Mouse (Mus musculus): ENCODE results near the gene Lenep. TPM values are rescaled to one million over a fixed set of nuclear protein-coding genes. Genes with fewer than 3 reads are reported as not detected.
A peak's percentile ranks its signal among the peaks of the same experiment; 100 is the strongest.

Gene Lenep
- polyA plus RNA-seq, 1 experiment from 2014 or later, result not detected

- no peaks in the 10 kb centered on the region for H3K9me3 ChIP-seq
- 13% methylated on average over 19 of the region's 19 CpGs for WGBS
- H3K4me3 ChIP-seq (replicated peaks), result peak overlapping the region; percentile 53
- peak overlapping the region; percentile 54; the same call in 1 of the 2 replicates for H3K9ac ChIP-seq (replicated peaks)
- H3K27me3 ChIP-seq, result peaks cover 26% of the 10 kb centered on the region
- H3K4me1 ChIP-seq (replicated peaks), result peaks cover 64% of the 10 kb centered on the region
- H3K36me3 ChIP-seq, result no peaks in the 10 kb centered on the region
- H3K4me2 ChIP-seq, result peak overlapping the region; percentile 100
- H3K27ac ChIP-seq, result no peak overlapping the region
- ATAC-seq (ENCODE audit: insufficient number of reproducible peaks, insufficient read depth, low FRiP score, low TSS enrichment, low read depth), result no peak
Observed at GRCm38 (mm10) chr3:89390699-89391662, 11.6 kb downstream of the Lenep start.

DNA sequence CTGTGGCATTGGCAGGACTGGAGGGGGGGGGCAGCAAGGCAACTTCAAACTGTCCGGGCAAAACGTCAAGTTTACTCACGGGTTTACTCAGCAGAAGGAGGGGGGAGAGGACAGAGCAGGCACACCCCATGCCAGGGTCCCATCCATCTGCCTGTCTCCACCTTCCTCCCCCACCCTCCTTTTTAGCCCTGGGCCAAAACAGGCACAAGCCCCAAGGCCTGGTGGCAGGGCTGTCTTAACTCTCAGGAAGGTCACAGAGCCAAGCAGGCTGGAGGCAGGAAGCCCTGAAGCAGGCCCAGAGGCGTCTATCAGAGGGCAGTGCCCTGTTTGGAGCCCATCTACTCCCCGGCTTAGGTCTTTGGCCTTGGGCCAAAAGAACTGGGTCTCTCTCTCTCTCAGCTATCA is 12.5 kb downstream of the Lenep start:
- H3K27me3 ChIP-seq, result peaks cover 26% of the 10 kb centered on the region
- 52% methylated on average over 5 of the region's 5 CpGs for whole genome bisulfite sequencing
- H3K4me2 ChIP-seq, result no peak overlapping the region
- no peaks in the 10 kb centered on the region for H3K9me3 ChIP-seq
- ATAC-seq (ENCODE audit: insufficient number of reproducible peaks, insufficient read depth, low FRiP score, low TSS enrichment, low read depth), result no peak
- peaks cover 61% of the 10 kb centered on the region for H3K4me1 ChIP-seq (replicated peaks)
- no peak overlapping the region for H3K27ac ChIP-seq
- no peak overlapping the region for H3K9ac ChIP-seq (replicated peaks)
- H3K36me3 ChIP-seq, result no peaks in the 10 kb centered on the region
- H3K4me3 ChIP-seq (replicated peaks), result no peak overlapping the region

- 60% methylated on average over 6 of the region's 6 CpGs for WGBS
- Histone ChIP-seq H3K27ac (no peak overlapping the region), H3K4me1 (replicated peaks) (peaks cover 58% of the 10 kb centered on the region), H3K36me3 (no peaks in the 10 kb centered on the region), H3K9me3 (no peaks in the 10 kb centered on the region), H3K4me2 (no peak overlapping the region), H3K4me3 (replicated peaks) (no peak overlapping the region), H3K9ac (replicated peaks) (no peak overlapping the region), H3K27me3 (peaks cover 26% of the 10 kb centered on the region)
- no peak for ATAC-seq (ENCODE audit: insufficient number of reproducible peaks, insufficient read depth, low FRiP score, low TSS enrichment, low read depth)
Observed at GRCm38 (mm10) chr3:89388901-89389740, 13.5 kb downstream of the Lenep start.

DNA sequence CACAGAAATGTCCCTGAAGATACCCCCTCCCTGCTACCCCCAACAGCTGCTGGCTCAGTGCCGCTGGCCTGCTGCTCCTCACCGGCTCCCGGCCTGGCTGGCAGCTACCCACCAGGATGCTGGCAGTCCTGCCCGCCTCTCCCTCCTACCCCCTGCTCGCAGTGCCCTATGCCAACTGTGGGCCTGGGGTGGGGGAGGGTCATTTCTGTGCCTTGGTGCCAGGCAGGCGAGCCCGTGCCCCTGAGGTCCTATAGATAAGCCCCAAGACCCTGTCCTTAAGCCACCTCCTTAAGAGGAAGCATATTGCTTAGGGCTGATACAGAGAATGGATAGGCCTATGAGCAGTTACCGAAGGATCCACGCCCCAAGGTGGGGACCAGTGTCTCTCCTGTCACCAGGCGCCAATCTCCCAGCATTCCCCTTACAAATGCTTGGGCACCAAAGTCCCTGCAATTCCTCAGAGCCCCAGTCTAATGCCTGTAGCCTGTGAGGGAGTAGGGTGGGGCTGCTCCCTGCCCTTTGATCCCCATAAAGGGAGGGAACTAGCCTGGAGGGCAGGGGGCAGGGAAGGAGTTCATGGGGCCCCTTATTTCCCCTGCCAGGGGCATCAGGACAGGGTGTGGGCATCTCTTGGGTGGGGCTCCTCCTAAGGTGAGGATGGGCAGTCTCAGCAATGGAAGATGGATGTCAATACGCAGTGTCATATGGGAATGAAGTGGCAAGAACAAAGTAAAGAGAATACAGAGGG is 14.3 kb downstream of the Lenep start:
- Histone ChIP-seq H3K4me2 (no peak overlapping the region), H3K27ac (no peak overlapping the region), H3K9me3 (no peaks in the 10 kb centered on the region), H3K4me3 (replicated peaks) (no peak overlapping the region), H3K36me3 (no peaks in the 10 kb centered on the region), H3K9ac (replicated peaks) (no peak overlapping the region), H3K27me3 (peaks cover 26% of the 10 kb centered on the region), H3K4me1 (replicated peaks) (peaks cover 54% of the 10 kb centered on the region)
- no peak for ATAC-seq (ENCODE audit: insufficient number of reproducible peaks, insufficient read depth, low FRiP score, low TSS enrichment, low read depth)
- WGBS, result 77% methylated on average over 11 of the region's 11 CpGs

GRCm38 (mm10) chr3:89387632-89388031 is 15.0 kb downstream of the Lenep start:
- no peak for ATAC-seq (ENCODE audit: insufficient number of reproducible peaks, insufficient read depth, low FRiP score, low TSS enrichment, low read depth)
- no peak overlapping the region for H3K4me3 ChIP-seq (replicated peaks)

GRCm38 (mm10) chr3:89386438-89387420 is 15.9 kb downstream of the Lenep start:
- WGBS, result 44% methylated on average over 17 of the region's 17 CpGs
- no peak overlapping the region for H3K4me2 ChIP-seq
- H3K27ac ChIP-seq, result no peak overlapping the region

More at GRCm38 (mm10) chr3:89387632-89388031, 15.0 kb downstream of the Lenep start:
- H3K4me2 ChIP-seq, result no peak overlapping the region
- H3K27ac ChIP-seq, result no peak overlapping the region
- H3K4me1 ChIP-seq (replicated peaks), result peaks cover 48% of the 10 kb centered on the region
- H3K9me3 ChIP-seq, result no peaks in the 10 kb centered on the region
- no peak overlapping the region for H3K9ac ChIP-seq (replicated peaks)
- H3K27me3 ChIP-seq, result peaks cover 20% of the 10 kb centered on the region
- 79% methylated on average over 11 of the region's 11 CpGs for WGBS
- H3K36me3 ChIP-seq, result no peaks in the 10 kb centered on the region

DNA sequence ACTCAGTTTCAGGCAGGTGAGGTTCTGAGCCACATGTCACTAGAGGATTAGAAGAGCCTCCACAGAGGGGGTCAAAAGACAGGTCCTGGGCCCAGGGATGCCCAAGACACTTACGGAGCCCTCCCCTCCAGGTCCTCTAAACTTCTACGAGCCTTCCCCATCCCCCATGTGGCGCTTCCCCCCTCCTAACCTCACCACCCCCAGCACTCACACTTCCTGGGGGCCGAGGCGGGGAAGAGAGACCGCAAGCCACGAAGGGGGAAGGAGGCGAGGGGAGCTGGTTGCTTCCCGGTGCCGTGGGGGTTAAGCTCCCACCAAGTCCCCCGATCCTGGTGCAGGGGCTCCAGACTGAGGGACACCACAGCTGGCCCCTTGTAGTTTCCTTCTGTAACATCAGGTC is 17.1 kb downstream of the Lenep start:
- H3K4me2 ChIP-seq, result no peak overlapping the region
- H3K27ac ChIP-seq, result no peak overlapping the region
- no peaks in the 10 kb centered on the region for H3K9me3 ChIP-seq
- H3K9ac ChIP-seq (replicated peaks), result 0 out of 2 replicates have a peak overlapping the region, but pooled peaks have one; percentile 27
- no peaks in the 10 kb centered on the region for H3K36me3 ChIP-seq
- whole genome bisulfite sequencing, result 36% methylated on average over 10 of the region's 11 CpGs
- no peak overlapping the region for H3K4me3 ChIP-seq (replicated peaks)
- H3K4me1 ChIP-seq (replicated peaks), result peaks cover 26% of the 10 kb centered on the region
- no peak for ATAC-seq (ENCODE audit: insufficient number of reproducible peaks, insufficient read depth, low FRiP score, low TSS enrichment, low read depth)
- H3K27me3 ChIP-seq, result no peaks in the 10 kb centered on the region

More at GRCm38 (mm10) chr3:89386438-89387420, 15.9 kb downstream of the Lenep start:
- ATAC-seq (ENCODE audit: insufficient number of reproducible peaks, insufficient read depth, low FRiP score, low TSS enrichment, low read depth), result no peak
- Histone ChIP-seq H3K27me3 (peaks cover 11% of the 10 kb centered on the region), H3K36me3 (no peaks in the 10 kb centered on the region), H3K9ac (replicated peaks) (no peak overlapping the region), H3K9me3 (no peaks in the 10 kb centered on the region), H3K4me3 (replicated peaks) (no peak overlapping the region; the same call in 1 of the 2 replicates), H3K4me1 (replicated peaks) (peaks cover 39% of the 10 kb centered on the region)

DNA sequence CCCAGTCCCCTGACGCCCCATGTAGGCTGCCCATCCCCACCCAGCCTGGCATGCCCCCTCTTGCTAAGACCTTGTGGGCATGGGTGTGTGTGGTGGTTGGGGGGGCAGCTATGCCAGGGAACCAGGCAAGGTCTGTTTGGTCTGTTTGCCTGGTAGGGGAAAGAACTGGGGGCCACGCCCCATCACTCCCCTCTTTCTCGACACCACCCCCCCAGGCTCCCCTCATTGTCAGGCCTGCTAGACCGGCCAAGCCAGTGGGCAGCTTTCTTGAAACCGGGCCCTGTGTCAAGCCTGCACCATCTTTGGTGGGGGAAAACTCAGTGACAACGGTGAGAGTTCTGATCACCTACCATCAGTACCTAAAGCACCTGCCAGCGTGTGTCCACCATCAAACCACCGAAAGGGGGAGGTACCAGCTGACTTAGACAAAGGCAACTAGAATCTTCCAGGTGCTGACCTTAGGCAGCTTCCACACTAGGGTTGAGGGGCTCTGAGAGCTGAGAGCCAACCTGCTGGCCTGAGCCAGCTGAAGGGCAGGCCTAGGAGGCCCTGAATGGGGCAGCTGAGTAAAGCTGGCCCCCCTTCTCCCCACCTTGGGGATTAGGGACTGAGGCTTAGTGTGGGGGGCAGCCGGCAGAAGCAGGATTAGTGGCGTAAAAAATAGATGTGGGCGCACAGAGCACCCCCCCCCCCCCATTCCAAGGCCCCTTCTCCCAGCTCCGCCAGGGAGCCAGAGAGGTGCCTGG is 18.1 kb downstream of the Lenep start:
- no peak overlapping the region for H3K4me3 ChIP-seq (replicated peaks)
- no peaks in the 10 kb centered on the region for H3K9me3 ChIP-seq
- peak overlapping the region; percentile 0; the same call in 1 of the 2 replicates for H3K27ac ChIP-seq
- H3K4me2 ChIP-seq, result peak overlapping the region; percentile 10; the same call in 1 of the 2 replicates
- H3K27me3 ChIP-seq, result no peaks in the 10 kb centered on the region
- ATAC-seq (ENCODE audit: insufficient number of reproducible peaks, insufficient read depth, low FRiP score, low TSS enrichment, low read depth), result no peak
- H3K9ac ChIP-seq (replicated peaks), result no peak overlapping the region
- peaks cover 22% of the 10 kb centered on the region for H3K4me1 ChIP-seq (replicated peaks)
- H3K36me3 ChIP-seq, result no peaks in the 10 kb centered on the region
- WGBS, result 71% methylated on average over 9 of the region's 12 CpGs

GRCm38 (mm10) chr3:89383651-89384255 is 18.8 kb downstream of the Lenep start:
- no peak overlapping the region for H3K9ac ChIP-seq (replicated peaks)
- H3K27me3 ChIP-seq, result no peaks in the 10 kb centered on the region
- no peak overlapping the region for H3K4me2 ChIP-seq
- ATAC-seq (ENCODE audit: insufficient number of reproducible peaks, insufficient read depth, low FRiP score, low TSS enrichment, low read depth), result no peak
- peaks cover 25% of the 10 kb centered on the region for H3K4me1 ChIP-seq (replicated peaks)
- WGBS, result 84% methylated on average over 5 of the region's 5 CpGs
- H3K9me3 ChIP-seq, result no peaks in the 10 kb centered on the region
- H3K27ac ChIP-seq, result no peak overlapping the region
- H3K4me3 ChIP-seq (replicated peaks), result no peak overlapping the region
- H3K36me3 ChIP-seq, result no peaks in the 10 kb centered on the region

Data from limb, embryonic 12.5 days (tissue).